Mouse (Mus musculus) testis, adult 2 months (tissue): ENCODE measurements around the gene Klhdc8b.

Experiments used
- CTCF ChIP-seq: fragments of 200-500 bp; IDR thresholded peaks from 2 replicates; pipeline ENCODE4 v1.5.1; 2012; ENCODE audit warnings: low read depth, mild to moderate bottlenecking, inconsistent platforms, low read length, moderate library complexity; ENCODE audit not compliant: control insufficient read depth, insufficient read depth, insufficient replicate concordance
- POLR2A ChIP-seq: fragments of 200-500 bp; IDR thresholded peaks from 2 replicates; pipeline ENCODE4 v1.6.1; 2012; ENCODE audit warnings: low read depth, mild to moderate bottlenecking, inconsistent platforms, low read length, moderate library complexity; ENCODE audit not compliant: control insufficient read depth

DNA sequence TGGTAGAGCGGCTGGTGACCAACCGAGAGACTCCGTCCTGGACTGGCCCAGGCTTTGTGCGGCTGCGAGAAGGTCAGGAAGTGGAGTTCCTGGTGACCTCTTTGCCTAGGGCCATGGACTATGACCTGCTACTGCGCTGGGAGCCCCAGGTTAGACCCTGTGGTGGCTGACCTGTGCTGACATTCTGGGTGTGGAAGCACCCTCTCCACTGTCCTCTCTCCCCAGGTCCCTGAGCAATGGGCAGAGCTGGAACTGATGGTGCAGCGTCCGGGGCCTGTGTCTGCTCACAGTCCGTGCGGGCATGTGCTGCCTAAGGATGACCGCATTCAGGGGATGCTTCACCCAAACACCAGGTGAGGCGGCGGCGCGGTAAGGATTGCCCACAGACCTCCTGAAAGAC, 22.6 kb upstream of the Klhdc8b start:
- no peak for TF ChIP-seq POLR2A
- TF ChIP-seq CTCF, result no peak
